ENCODE assay signal across 8 mouse cellular contexts in genomic region chr6:88196054-88196732, GRCm38 (mm10). TPM values are rescaled to one million over a fixed set of nuclear protein-coding genes. Genes with fewer than 3 reads are reported as not detected.
DNase-seq lines count a peak whose midpoint lies in the region; ATAC-seq lines count a peak whose summit lies in the region.

No protein-coding gene starts in this region.

- H3K36me3 ChIP-seq in forebrain, embryonic 11.5 days (ENCODE audit: control insufficient read depth, insufficient read depth, low read length), result no peaks in the 10 kb centered on the region
- H3K36me3 ChIP-seq in neural tube, embryonic 15.5 days, result no peaks in the 10 kb centered on the region

- peaks cover 30% of the 10 kb centered on the region for H3K4me1 ChIP-seq in forebrain, embryonic 11.5 days (replicated peaks; ENCODE audit: control insufficient read depth, insufficient read depth, low read length)
- peaks cover 47% of the 10 kb centered on the region for H3K4me1 ChIP-seq in neural tube, embryonic 15.5 days

- H3K9ac ChIP-seq in forebrain, embryonic 11.5 days (ENCODE audit: low read length), result no peak overlapping the region
- H3K9ac ChIP-seq in neural tube, embryonic 15.5 days (replicated peaks), result no peak overlapping the region

- no peak overlapping the region for H3K27ac ChIP-seq in forebrain, embryonic 11.5 days (ENCODE audit: low read depth, low read length)
- H3K27ac ChIP-seq in neural tube, embryonic 15.5 days (replicated peaks), result no peak overlapping the region

- WGBS in forebrain, embryonic 11.5 days, result 1% methylated on average over 33 of the region's 33 CpGs
- 2% methylated on average over 33 of the region's 33 CpGs for WGBS in neural tube, embryonic 15.5 days

- H3K27me3 ChIP-seq in forebrain, embryonic 11.5 days (ENCODE audit: control insufficient read depth, insufficient read depth, low read length), result peaks cover 98% of the 10 kb centered on the region
- H3K27me3 ChIP-seq in neural tube, embryonic 15.5 days (replicated peaks), result peaks cover 98% of the 10 kb centered on the region

- H3K4me2 ChIP-seq in forebrain, embryonic 11.5 days (ENCODE audit: low read depth, low read length, severe bottlenecking), result no peak overlapping the region; the same call in 1 of the 2 replicates
- peak overlapping the region; percentile 49 for H3K4me2 ChIP-seq in neural tube, embryonic 15.5 days

- peak; percentile 35 for DNase-seq in kidney, postnatal 10 days
- no peak for DNase-seq in kidney, adult 11 months
- peak; percentile 61 for DNase-seq in forebrain, embryonic 11.5 days (ENCODE audit: low spot score)
- peak; percentile 36 to 52 for DNase-seq in kidney, postnatal 4 days
- DNase-seq in cerebellum, adult 11 months, result no peak
- no peak for DNase-seq in gastrocnemius, postnatal 10 days
- no peak for DNase-seq in right cerebral cortex, adult 2 months (ENCODE audit: low spot score in 2 of 2)

- H3K9me3 ChIP-seq in forebrain, embryonic 11.5 days (ENCODE audit: control insufficient read depth, low read length), result no peaks in the 10 kb centered on the region
- no peaks in the 10 kb centered on the region for H3K9me3 ChIP-seq in neural tube, embryonic 15.5 days (replicated peaks)

- H3K4me3 ChIP-seq in forebrain, embryonic 11.5 days (ENCODE audit: low read depth, low read length), result peak overlapping the region; percentile 34
- H3K4me3 ChIP-seq in neural tube, embryonic 15.5 days (replicated peaks), result peak overlapping the region; percentile 25

- ATAC-seq in forebrain, embryonic 11.5 days (replicated peaks; ENCODE audit: low FRiP score), result no peak
- ATAC-seq in neural tube, embryonic 15.5 days (ENCODE audit: low FRiP score), result no peak

RNA-seq across cellular contexts. Expression of gene Gata2, which starts 2.5 kb away (rescaled TPM):
- polyA plus RNA-seq in forebrain, embryonic 11.5 days (2014; fragmentation: Nextera tagmentation; extraction: Ambion mirVana), result 6.3 and 7.9 TPM in 2 replicates
- 7.2 and 14.3 TPM in 2 replicates for polyA plus RNA-seq in neural tube, embryonic 15.5 days (2015; fragmentation: Nextera tagmentation; extraction: Ambion mirVana)
- total RNA-seq in gastrocnemius, postnatal 10 days (2021), result 1 to 10 TPM; 5.7 to 6.0 TPM

RNA-seq across cellular contexts. Expression of gene Dnajb8, which starts 25.9 kb away (rescaled TPM):
- not detected in 2 replicates for polyA plus RNA-seq in forebrain, embryonic 11.5 days (2014; fragmentation: Nextera tagmentation; extraction: Ambion mirVana)
- polyA plus RNA-seq in neural tube, embryonic 15.5 days (2015; fragmentation: Nextera tagmentation; extraction: Ambion mirVana), result not detected in 2 replicates
- total RNA-seq in gastrocnemius, postnatal 10 days (2021), result not detected

Comparison
In these comparisons a context has a peak if more than half of its experiments do, and no peak if none do; other contexts are left out.
1. DNase-seq: peak in kidney, postnatal 10 days (single experiment), forebrain, embryonic 11.5 days (single experiment) and kidney, postnatal 4 days (2 of 2); none in kidney, adult 11 months (single experiment), cerebellum, adult 11 months (single experiment), gastrocnemius, postnatal 10 days (single experiment) and right cerebral cortex, adult 2 months (0 of 2).